Mouse (Mus musculus) embryonic facial prominence, embryonic 11.5 days (tissue): ENCODE results near the gene Nrxn1. TPM values are rescaled to one million over a fixed set of nuclear protein-coding genes. Genes with fewer than 3 reads are reported as not detected.
"Not testable (repeated sequence)": the region's sequence is repeated elsewhere in the genome, so short reads cannot be mapped to it uniquely, and the experiment has no call there.

ENCODE experiments used
- ATAC-seq: fragments of 200-750 bp; cut with Nextera tagmentation; replicated peaks from 2 replicates; pipeline ENCODE4 v1.8.0; 2017; ENCODE audit warnings: low read depth; ENCODE audit not compliant: insufficient number of reproducible peaks, low FRiP score, low TSS enrichment
- DNase-seq: peaks from one replicate; pipeline ENCODE4 v3.0.0-alpha.2; 2015; ENCODE audit warnings: low spot score
- H3K27ac ChIP-seq: fragments of 300-500 bp; sonication (generic); replicated peaks from 2 replicates; pipeline ENCODE4 v1.5.1; 2014; ENCODE audit warnings: mild to moderate bottlenecking, low read depth, low read length, control low read depth
- H3K27me3 ChIP-seq: fragments of 300-500 bp; sonication (generic); 2 replicates; pipeline ENCODE4 v1.6.1; 2014; ENCODE audit warnings: mild to moderate bottlenecking, low read length, moderate library complexity, mixed read lengths; ENCODE audit not compliant: control insufficient read depth, insufficient read depth
- H3K36me3 ChIP-seq: fragments of 300-500 bp; sonication (generic); replicated peaks from 2 replicates; pipeline ENCODE4 v1.6.1; 2014; ENCODE audit warnings: low read depth, mild to moderate bottlenecking, low read length, moderate library complexity, mixed read lengths; ENCODE audit not compliant: control insufficient read depth, insufficient read depth
- H3K4me1 ChIP-seq: fragments of 300-500 bp; sonication (generic); 2 replicates; pipeline ENCODE4 v1.6.1; 2014; ENCODE audit warnings: low read length, mixed read lengths; ENCODE audit not compliant: control insufficient read depth, insufficient read depth
- H3K4me2 ChIP-seq: fragments of 300-500 bp; sonication (generic); 2 replicates; pipeline ENCODE4 v1.6.1; 2014; ENCODE audit warnings: low read depth, mild to moderate bottlenecking, control low read depth, low read length, moderate library complexity
- H3K4me3 ChIP-seq: fragments of 300-500 bp; sonication (generic); 2 replicates; pipeline ENCODE4 v1.5.1; 2014; ENCODE audit warnings: low read depth, low read length, control low read depth
- H3K9ac ChIP-seq: fragments of 300-500 bp; sonication (generic); replicated peaks from 2 replicates; pipeline ENCODE4 v1.6.1; 2014; ENCODE audit warnings: mild to moderate bottlenecking, control low read depth, low read length
- H3K9me3 ChIP-seq: fragments of 300-500 bp; sonication (generic); replicated peaks from 2 replicates; pipeline ENCODE4 v1.6.1; 2016; ENCODE audit warnings: mild to moderate bottlenecking, low read length, inconsistent platforms, mixed read lengths; ENCODE audit not compliant: control insufficient read depth
- WGBS: fragments of 180-500 bp; shearing (Covaris S2); extraction: QIAGEN DNeasy Blood & Tissue Kit; methylation state at CpG from one replicate; pipeline ENCODE4 v1.1.7; 2014; 5-methylcytosine and 5-hydroxymethylcytosine counted together
- polyA plus RNA-seq: library from polyadenylated mRNA; unstranded; fragments of >200 nt; fragmentation: Nextera tagmentation; extraction: Ambion mirVana; gene quantifications from 2 replicates; pipeline ENCODE4 v1.2.1, GENCODE M21; 2014

Gene Nrxn1
- polyA plus RNA-seq, 1 experiment from 2014 or later: 4.6 TPM

DNA sequence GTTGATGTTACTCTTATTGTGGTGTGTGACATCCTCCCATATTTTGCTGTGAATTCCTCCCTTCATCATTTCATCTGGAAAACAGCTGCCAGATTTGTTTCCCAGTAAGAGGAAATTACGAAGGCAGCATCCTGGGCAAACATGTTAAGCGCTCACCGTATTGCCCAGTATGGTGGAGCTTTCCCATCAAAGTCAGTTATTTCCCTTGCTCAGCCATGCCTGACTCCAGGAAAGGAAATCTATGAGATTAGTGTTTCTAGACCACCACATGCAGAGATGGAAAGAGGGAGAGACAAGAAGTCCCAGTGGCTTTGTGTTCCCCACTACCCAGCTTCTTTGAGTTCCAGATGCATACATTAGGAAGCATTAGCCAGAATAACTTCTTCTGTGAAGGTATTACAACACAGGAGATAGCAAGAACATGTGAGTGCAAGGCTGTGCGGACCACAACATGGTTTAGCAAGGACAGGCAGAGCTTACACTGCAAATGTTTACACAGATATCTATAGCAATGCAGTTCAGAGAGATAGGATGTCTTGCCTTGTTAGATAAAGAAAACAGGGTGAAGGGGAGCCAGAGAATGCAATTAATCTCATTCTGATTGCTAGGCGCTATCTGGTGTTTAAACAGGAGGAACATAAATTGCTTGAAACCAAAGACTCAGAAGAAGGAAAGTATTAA lies 839.3 kb downstream of the Nrxn1 start:
- 58% methylated on average over 5 of the region's 5 CpGs for WGBS
- H3K9ac ChIP-seq: no peak overlapping the region
- no peaks in the 10 kb centered on the region for H3K4me1 ChIP-seq
- DNase-seq (no peak), ATAC-seq (no peak)
- H3K27ac ChIP-seq: no peak overlapping the region
- H3K9me3 ChIP-seq: no peaks in the 10 kb centered on the region
- H3K4me3 ChIP-seq: no peak overlapping the region
- no peak overlapping the region for H3K4me2 ChIP-seq
- H3K36me3 ChIP-seq: no peaks in the 10 kb centered on the region
- H3K27me3 ChIP-seq: no peaks in the 10 kb centered on the region

GRCm38 (mm10) chr17:90252196-90252595 lies 840.7 kb downstream of the Nrxn1 start:
- Histone ChIP-seq H3K36me3 (no peaks in the 10 kb centered on the region), H3K9me3 (no peaks in the 10 kb centered on the region), H3K9ac (no peak overlapping the region), H3K27ac (no peak overlapping the region), H3K27me3 (no peaks in the 10 kb centered on the region), H3K4me1 (no peaks in the 10 kb centered on the region), H3K4me2 (no peak overlapping the region), H3K4me3 (no peak overlapping the region)
- WGBS: 73% methylated on average over 1 of the region's 1 CpGs
- ATAC-seq (no peak), DNase-seq (no peak)

- Histone ChIP-seq H3K4me1 (no peaks in the 10 kb centered on the region), H3K27me3 (no peaks in the 10 kb centered on the region), H3K9ac (no peak overlapping the region), H3K27ac (no peak overlapping the region), H3K4me3 (no peak overlapping the region), H3K4me2 (no peak overlapping the region), H3K36me3 (no peaks in the 10 kb centered on the region), H3K9me3 (no peaks in the 10 kb centered on the region)
- DNase-seq (no peak), ATAC-seq (no peak)
- 85% methylated on average over 7 of the region's 7 CpGs for WGBS
These were observed 845.6 kb downstream of the Nrxn1 start for GRCm38 (mm10) chr17:90247071-90247849.

DNA sequence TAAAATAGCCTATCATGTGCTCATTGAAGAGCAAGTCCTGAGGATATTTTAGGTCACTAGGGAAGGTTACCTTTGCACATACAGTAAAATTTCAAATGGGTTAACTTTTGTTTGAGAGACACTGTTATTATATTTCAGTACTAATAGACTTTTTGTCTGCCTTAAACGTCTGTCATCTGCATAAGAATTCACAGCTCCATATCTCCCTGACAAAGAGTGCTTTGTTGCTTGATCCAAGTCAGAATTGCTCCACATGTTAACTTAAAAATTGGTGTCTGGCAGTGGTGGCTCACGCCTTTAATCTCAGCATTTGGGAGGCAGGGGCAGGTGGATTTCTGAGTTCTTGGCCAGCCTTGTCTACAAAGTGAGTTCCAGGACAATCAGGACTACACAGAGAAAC lies 848.5 kb downstream of the Nrxn1 start:
- Histone ChIP-seq H3K27ac (no peak overlapping the region), H3K9ac (no peak overlapping the region), H3K9me3 (no peaks in the 10 kb centered on the region), H3K27me3 (no peaks in the 10 kb centered on the region), H3K4me1 (no peaks in the 10 kb centered on the region), H3K36me3 (no peaks in the 10 kb centered on the region), H3K4me3 (no peak overlapping the region), H3K4me2 (no peak overlapping the region)
- WGBS: 46% methylated on average over 2 of the region's 2 CpGs
- ATAC-seq (no peak), DNase-seq (no peak)

GRCm38 (mm10) chr17:90238964-90239363 lies 853.9 kb downstream of the Nrxn1 start:
- H3K9me3 ChIP-seq: no peaks in the 10 kb centered on the region
- no peaks in the 10 kb centered on the region for H3K27me3 ChIP-seq
- H3K27ac ChIP-seq: no peak overlapping the region
- DNase-seq: no peak
- no peaks in the 10 kb centered on the region for H3K4me1 ChIP-seq
- 88% methylated on average over 3 of the region's 3 CpGs for WGBS
- H3K36me3 ChIP-seq: no peaks in the 10 kb centered on the region
- H3K4me2 ChIP-seq: no peak overlapping the region
- no peak overlapping the region for H3K9ac ChIP-seq
- H3K4me3 ChIP-seq: no peak overlapping the region
- ATAC-seq: no peak

DNA sequence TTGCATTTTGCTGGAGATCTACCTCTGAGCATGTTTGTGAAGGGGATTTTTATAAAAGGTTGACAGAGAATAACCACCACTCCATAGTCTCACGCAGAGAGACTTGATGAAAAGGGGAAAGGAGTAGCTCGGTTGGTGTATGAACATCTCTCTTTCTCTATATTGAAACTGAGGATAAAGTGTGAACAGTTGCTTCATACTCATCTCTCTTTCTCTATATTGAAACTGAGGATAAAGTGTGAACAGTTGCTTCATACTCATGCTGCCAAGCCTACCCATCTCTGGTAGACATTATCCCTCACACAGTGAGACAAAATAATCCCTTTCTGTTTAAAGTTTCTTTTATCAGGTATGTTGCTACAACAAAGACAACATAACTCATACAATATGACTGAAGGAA lies 854.4 kb downstream of the Nrxn1 start:
- Histone ChIP-seq H3K9ac (no peak overlapping the region), H3K27ac (no peak overlapping the region), H3K9me3 (no peaks in the 10 kb centered on the region), H3K27me3 (no peaks in the 10 kb centered on the region), H3K4me1 (no peaks in the 10 kb centered on the region), H3K4me3 (no peak overlapping the region), H3K36me3 (no peaks in the 10 kb centered on the region), H3K4me2 (no peak overlapping the region)
- ATAC-seq: no peak
- no peak for DNase-seq
- WGBS: 88% methylated on average over 2 of the region's 2 CpGs

GRCm38 (mm10) chr17:90235674-90236073 lies 857.2 kb downstream of the Nrxn1 start:
- not testable (repeated sequence) for DNase-seq, H3K4me2 ChIP-seq, ATAC-seq, H3K36me3 ChIP-seq, H3K4me3 ChIP-seq, H3K9ac ChIP-seq, H3K27ac ChIP-seq, H3K27me3 ChIP-seq, H3K9me3 ChIP-seq, H3K4me1 ChIP-seq
- WGBS: 79% methylated on average over 1 of the region's 1 CpGs

DNA sequence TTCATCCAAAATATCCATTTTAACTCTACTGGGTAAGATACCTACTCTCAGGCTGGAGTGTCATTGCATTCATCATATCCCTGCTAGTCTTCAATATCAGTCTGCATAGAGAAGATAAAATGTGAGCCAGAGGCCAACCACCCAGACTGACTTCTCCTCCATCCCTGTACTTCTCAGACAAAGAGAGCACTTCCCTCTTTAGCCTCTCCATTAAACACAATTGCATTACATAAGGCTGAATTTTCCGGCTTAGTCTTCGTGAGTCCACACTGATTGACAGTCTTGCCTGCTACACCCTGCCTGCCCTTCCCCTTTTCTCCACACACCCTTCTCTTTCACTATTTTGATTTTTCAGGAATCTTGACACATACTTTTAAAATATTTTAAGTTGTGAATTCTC lies 858.1 kb downstream of the Nrxn1 start:
- Histone ChIP-seq H3K4me3 (no peak overlapping the region), H3K4me2 (no peak overlapping the region), H3K4me1 (no peaks in the 10 kb centered on the region), H3K9me3 (no peaks in the 10 kb centered on the region), H3K9ac (no peak overlapping the region), H3K27me3 (no peaks in the 10 kb centered on the region), H3K36me3 (no peaks in the 10 kb centered on the region), H3K27ac (no peak overlapping the region)
- DNase-seq (no peak), ATAC-seq (no peak)
- WGBS: 87% methylated on average over 2 of the region's 2 CpGs
